Mouse (Mus musculus) spleen, adult 2 months (tissue): Measurements from ENCODE around the gene Hand1.

Experiments used
- CTCF ChIP-seq: fragments of 200-500 bp; IDR thresholded peaks from 2 replicates; pipeline ENCODE4 v1.5.1; 2011; ENCODE audit warnings: mild to moderate bottlenecking, inconsistent platforms; ENCODE audit not compliant: insufficient read depth, insufficient read length, insufficient replicate concordance; ENCODE audit errors: extremely low read depth
- POLR2A ChIP-seq: fragments of 200-500 bp; IDR thresholded peaks from 2 replicates; pipeline ENCODE4 v1.6.1; 2011; ENCODE audit warnings: low read depth, low read length, inconsistent platforms

GRCm38 (mm10) chr11:57850931-57851330, 18.3 kb upstream of the Hand1 start:
- no peak for TF ChIP-seq CTCF
- TF ChIP-seq POLR2A: no peak
